Mouse (Mus musculus) E14TG2a.4 (cell line): Measurements from ENCODE around the gene AC161166.1.

Experiments used
- H3K27me3 ChIP-seq: 2 replicates; pipeline ENCODE4 v1.6.1; 2014; ENCODE audit warnings: low read length, control low read depth; ENCODE audit not compliant: insufficient read depth
- H3K36me3 ChIP-seq: 2 replicates; pipeline ENCODE4 v1.6.1; 2014; ENCODE audit warnings: low read length, control low read depth; ENCODE audit not compliant: insufficient read depth
- H3K4me1 ChIP-seq: replicated peaks from 2 replicates; pipeline ENCODE4 v1.6.1; 2014; ENCODE audit warnings: low read depth, low read length, control low read depth
- H3K4me3 ChIP-seq: replicated peaks from 2 replicates; pipeline ENCODE4 v1.5.1; 2014; ENCODE audit warnings: mild to moderate bottlenecking, low read length
- H3K9me3 ChIP-seq: 2 replicates; pipeline ENCODE4 v1.6.1; 2014; ENCODE audit warnings: low read length, control low read depth
- CTCF ChIP-seq: conservative IDR thresholded peaks from 2 replicates; pipeline ENCODE4 v1.5.1; 2014; ENCODE audit warnings: low read length
- NANOG ChIP-seq: IDR thresholded peaks from 2 replicates; pipeline ENCODE4 v1.6.1; 2014; ENCODE audit warnings: borderline replicate concordance, low read length, mixed read lengths
- POU5F1 ChIP-seq: IDR thresholded peaks from 2 replicates; pipeline ENCODE4 v1.6.1; 2014; ENCODE audit warnings: low read length, borderline replicate concordance

Gene AC161166.1

DNA sequence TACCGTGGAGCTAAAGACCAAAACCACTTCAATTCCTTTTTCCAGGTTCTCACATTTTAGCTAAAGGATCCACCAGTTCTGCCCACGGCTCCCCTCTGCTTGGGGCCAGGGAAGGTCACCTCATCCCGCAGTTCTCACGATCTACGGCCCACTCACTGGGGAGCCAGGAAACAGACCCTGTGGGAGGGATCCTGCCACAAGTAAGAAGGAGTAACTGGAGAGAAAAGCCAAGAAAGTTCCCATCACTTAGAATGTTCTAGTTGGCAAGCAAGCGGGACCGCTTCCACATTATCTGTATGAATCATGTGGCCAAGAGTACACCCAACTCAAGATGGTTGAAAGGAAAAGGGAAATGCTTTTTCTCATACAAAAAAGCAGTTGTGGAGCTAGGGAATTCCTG is 35.4 kb downstream of the AC161166.1 start:
- Histone ChIP-seq H3K36me3 (peaks cover 43% of the 10 kb centered on the region), H3K4me1 (peaks cover 49% of the 10 kb centered on the region), H3K4me3 (no peak overlapping the region), H3K27me3 (peaks cover 42% of the 10 kb centered on the region), H3K9me3 (peaks cover 6% of the 10 kb centered on the region)
- TF ChIP-seq CTCF (no peak), NANOG (no peak), POU5F1 (no peak)

DNA sequence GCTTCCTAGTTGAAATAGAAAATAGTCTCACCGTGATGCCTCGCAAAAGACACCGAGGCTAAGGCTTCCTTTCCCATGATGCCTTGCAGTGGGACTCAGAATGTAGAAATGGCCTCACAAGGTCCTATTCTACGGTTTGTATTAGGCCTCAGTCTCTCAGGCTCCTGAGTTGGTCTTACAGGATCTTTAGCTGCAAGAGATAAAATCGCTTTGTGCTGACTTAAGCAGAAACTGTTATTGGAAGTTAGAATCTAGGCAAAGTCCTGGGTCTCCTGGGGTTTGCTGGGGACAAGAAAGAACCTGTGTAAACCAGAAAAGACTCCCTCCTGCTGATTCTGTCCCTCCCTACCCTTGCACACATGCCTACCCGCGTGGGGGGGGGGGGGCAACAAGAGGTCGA is 35.9 kb downstream of the AC161166.1 start:
- Histone ChIP-seq H3K36me3 (peaks cover 48% of the 10 kb centered on the region), H3K9me3 (peaks cover 6% of the 10 kb centered on the region), H3K4me3 (no peak overlapping the region), H3K4me1 (peaks cover 52% of the 10 kb centered on the region), H3K27me3 (peaks cover 39% of the 10 kb centered on the region)
- TF ChIP-seq CTCF (no peak), NANOG (no peak), POU5F1 (no peak)

DNA sequence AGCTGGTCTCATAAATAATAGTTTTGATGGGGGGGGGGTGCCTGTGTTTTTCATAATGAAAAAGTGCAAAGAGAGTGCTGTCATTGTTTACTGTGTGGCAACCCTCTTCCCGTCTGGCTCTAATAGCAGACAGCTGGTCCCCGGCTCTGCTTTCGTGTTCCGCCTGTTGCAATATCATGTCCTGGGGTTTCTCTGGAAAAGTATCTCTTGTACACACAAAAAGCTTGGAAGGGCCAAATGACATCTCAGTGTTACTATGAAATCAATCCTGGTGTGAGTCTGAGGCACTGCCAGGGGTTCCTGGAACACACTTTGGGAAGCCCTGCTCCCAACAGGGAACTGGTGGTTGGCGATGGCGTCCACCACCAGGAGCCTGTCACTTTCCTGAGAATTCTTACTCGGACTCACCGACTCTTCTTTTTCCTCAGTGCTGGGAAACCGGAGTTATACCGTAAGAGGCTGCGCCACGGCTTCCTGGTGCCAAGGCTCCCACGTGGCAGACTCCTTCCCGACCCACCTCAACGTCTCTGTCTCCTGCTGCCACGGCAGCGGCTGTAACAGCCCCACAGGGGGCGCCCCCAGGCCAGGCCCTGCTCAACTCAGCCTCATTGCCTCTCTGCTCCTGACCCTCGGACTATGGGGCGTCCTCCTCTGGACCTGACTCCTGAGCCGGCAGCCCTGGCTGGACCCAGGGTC is 37.3 kb downstream of the AC161166.1 start:
- Histone ChIP-seq H3K4me1 (peaks cover 41% of the 10 kb centered on the region), H3K27me3 (peaks cover 25% of the 10 kb centered on the region), H3K36me3 (peaks cover 54% of the 10 kb centered on the region), H3K4me3 (0 out of 2 replicates have a peak overlapping the region, but pooled peaks have one; percentile 1), H3K9me3 (peaks cover 12% of the 10 kb centered on the region)
- no peak for TF ChIP-seq POU5F1
- TF ChIP-seq CTCF, result peak; percentile 14; the same call in 1 of the 2 replicates

DNA sequence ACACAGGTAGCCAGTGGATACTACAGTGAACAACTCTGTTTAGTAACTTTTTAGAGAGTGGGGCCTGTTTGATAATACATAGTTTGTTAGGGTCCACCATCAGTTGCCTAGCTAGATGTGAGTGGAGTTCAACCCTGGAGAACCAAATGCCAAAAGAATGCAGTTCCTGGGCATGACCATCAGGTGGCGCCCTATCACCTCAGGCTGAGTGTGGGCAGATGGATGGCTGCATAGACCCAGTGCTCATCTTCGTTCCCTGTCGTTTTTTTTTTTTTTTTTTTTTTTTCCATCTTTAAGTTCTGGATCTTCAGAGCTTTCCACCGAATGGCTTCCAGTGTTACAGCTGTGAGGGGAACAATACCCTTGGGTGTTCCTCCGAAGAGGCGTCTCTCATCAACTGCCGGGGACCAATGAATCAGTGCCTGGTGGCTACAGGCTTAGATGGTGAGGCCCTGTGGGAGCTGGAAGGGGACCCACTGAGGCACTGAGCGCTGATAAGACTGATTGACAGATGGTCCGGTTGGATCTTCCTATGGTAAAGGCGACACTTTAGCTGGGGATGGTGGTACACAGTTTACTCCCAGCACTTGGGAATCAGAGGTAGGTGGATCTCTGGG is 38.2 kb downstream of the AC161166.1 start:
- peaks cover 60% of the 10 kb centered on the region for H3K36me3 ChIP-seq
- peaks cover 12% of the 10 kb centered on the region for H3K9me3 ChIP-seq
- peaks cover 48% of the 10 kb centered on the region for H3K4me1 ChIP-seq
- H3K4me3 ChIP-seq, result no peak overlapping the region
- no peak for TF ChIP-seq POU5F1
- no peak for TF ChIP-seq NANOG
- peak; percentile 87 for TF ChIP-seq CTCF
- H3K27me3 ChIP-seq, result peaks cover 15% of the 10 kb centered on the region

DNA sequence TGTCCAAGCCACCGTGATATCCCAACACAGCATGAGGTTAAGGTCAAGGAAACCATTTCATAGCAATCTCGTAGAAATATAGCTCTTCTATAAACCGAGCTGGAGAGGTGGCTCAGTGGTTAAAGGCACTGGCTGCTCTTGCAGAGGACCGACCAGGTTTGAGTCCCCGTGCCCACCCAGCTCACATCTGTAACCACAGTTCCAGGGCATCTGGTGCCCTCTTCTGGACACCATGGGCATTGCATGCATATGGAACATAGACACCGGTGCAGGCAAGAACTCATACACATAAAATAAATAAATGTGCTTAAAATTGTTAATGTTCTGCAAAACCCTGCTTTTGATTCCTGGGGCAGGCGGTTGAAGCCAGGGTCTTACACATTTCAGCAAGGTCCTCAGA is 39.3 kb downstream of the AC161166.1 start:
- peaks cover 48% of the 10 kb centered on the region for H3K4me1 ChIP-seq
- H3K4me3 ChIP-seq, result no peak overlapping the region
- H3K27me3 ChIP-seq, result peaks cover 6% of the 10 kb centered on the region
- TF ChIP-seq POU5F1 (no peak), CTCF (peak; percentile 78)
- peaks cover 12% of the 10 kb centered on the region for H3K9me3 ChIP-seq
- peaks cover 71% of the 10 kb centered on the region for H3K36me3 ChIP-seq

DNA sequence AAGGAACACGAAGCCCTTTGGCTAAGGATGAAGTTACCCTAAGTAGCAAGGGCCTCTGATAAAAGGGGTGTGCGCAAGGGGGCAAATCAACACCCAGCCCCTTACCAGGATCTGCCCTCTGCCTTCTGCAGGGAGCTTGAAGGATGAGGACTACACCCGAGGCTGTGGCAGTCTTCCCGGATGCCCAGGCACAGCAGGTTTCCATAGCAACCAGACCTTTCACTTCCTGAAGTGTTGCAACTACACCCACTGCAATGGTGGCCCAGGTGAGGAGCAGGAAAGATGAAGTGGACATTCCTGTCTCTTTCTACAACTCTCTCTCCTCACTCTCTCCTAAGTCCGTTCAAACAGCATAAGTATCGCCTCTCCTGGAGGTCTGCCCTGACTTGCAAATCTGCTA is 39.8 kb downstream of the AC161166.1 start:
- Histone ChIP-seq H3K4me3 (no peak overlapping the region), H3K27me3 (peaks cover under 1% of the 10 kb centered on the region), H3K36me3 (peaks cover 76% of the 10 kb centered on the region), H3K9me3 (peaks cover 7% of the 10 kb centered on the region), H3K4me1 (peaks cover 48% of the 10 kb centered on the region)
- TF ChIP-seq CTCF, result no peak

DNA sequence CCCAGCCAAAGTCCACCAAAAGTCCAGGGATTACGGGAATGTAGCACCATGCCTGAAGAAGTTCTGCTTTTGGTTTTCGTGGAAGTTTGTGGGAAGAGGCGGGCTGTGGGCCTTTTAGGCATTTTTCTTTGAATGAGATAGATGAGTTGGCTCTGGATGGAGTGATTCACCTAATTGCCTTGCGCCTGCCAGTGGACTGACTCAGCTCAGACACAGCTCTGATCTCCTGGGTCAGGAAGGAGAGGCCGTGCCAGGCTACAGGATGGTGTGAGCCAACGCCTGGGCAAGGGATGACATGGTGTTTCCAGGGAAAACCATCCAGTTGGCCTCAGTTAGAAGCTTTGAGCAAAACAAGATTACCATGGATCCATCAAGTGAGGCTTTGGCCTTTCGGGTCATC is 41.9 kb downstream of the AC161166.1 start:
- H3K27me3 ChIP-seq, result no peaks in the 10 kb centered on the region
- peaks cover 7% of the 10 kb centered on the region; the same call in 1 of the 2 replicates for H3K9me3 ChIP-seq
- H3K36me3 ChIP-seq, result peaks cover 86% of the 10 kb centered on the region
- H3K4me3 ChIP-seq, result no peak overlapping the region
- peaks cover 49% of the 10 kb centered on the region for H3K4me1 ChIP-seq
- TF ChIP-seq POU5F1 (no peak), NANOG (no peak), CTCF (no peak)

DNA sequence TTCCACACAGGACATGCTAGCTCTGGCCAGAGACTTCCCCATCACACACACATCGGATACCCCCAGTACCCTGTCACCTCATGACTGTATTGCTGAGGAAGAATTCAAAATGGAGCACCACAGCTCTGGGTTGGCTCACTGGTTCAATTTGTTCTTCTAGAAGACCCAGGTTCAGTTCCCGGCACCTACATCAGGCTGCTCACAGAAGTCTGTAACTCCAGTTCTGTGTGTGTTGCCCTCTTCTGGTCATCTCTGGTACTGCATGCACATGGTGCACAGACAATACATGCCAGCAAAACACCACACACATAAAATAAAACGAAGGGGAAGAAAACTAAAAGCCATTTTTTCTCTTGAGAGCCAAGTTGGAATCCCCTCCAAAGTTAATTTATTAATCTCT is 43.1 kb downstream of the AC161166.1 start:
- Histone ChIP-seq H3K4me1 (peaks cover 49% of the 10 kb centered on the region), H3K4me3 (no peak overlapping the region), H3K9me3 (peaks cover 7% of the 10 kb centered on the region; the same call in 1 of the 2 replicates), H3K36me3 (peaks cover 79% of the 10 kb centered on the region), H3K27me3 (peaks cover 4% of the 10 kb centered on the region; the same call in 1 of the 2 replicates)
- TF ChIP-seq CTCF (peak; percentile 95), POU5F1 (no peak), NANOG (no peak)

DNA sequence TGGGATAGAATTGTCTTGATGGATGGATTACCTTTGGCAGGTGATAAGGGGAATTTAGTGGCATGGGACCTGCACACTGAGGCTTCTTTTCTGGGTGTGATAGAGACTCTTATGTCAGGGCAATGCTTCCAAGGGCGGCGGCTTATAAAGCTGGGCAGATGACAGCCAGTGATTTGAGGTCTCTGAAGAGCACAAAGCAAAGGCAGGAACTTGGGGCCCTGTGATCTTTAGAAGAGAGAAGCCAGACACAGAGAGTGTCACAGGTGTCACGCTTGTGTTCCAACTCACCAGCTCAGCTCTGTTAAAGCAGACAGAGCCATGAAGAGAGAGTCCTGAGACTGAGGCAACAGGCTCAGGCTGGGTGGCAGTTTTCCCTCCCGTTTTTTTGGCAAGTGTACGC is 44.4 kb downstream of the AC161166.1 start:
- Histone ChIP-seq H3K36me3 (peaks cover 69% of the 10 kb centered on the region), H3K4me3 (no peak overlapping the region), H3K4me1 (peaks cover 59% of the 10 kb centered on the region), H3K27me3 (peaks cover 4% of the 10 kb centered on the region; the same call in 1 of the 2 replicates), H3K9me3 (peaks cover 7% of the 10 kb centered on the region; the same call in 1 of the 2 replicates)
- TF ChIP-seq POU5F1, result no peak
- TF ChIP-seq CTCF, result no peak
- no peak for TF ChIP-seq NANOG
